Mouse (Mus musculus): ENCODE results near the gene Tmeff2. TPM values are rescaled to one million over a fixed set of nuclear protein-coding genes. Genes with fewer than 3 reads are reported as not detected.

Gene Tmeff2
- polyA plus RNA-seq, 1 experiment from 2014 or later, result 64.4 TPM

GRCm38 (mm10) chr1:50990661-50991060 is 90.2 kb downstream of the Tmeff2 start:
- Histone ChIP-seq H3K4me2 (replicated peaks) (no peak overlapping the region), H3K4me1 (no peaks in the 10 kb centered on the region), H3K36me3 (no peaks in the 10 kb centered on the region), H3K9me3 (no peaks in the 10 kb centered on the region), H3K27me3 (replicated peaks) (no peaks in the 10 kb centered on the region), H3K9ac (no peak overlapping the region), H3K27ac (no peak overlapping the region), H3K4me3 (no peak overlapping the region)
- 79% methylated on average over 2 of the region's 2 CpGs for WGBS
- no peak for ATAC-seq (ENCODE audit: low FRiP score, low read depth)

GRCm38 (mm10) chr1:50994505-50994904 is 94.1 kb downstream of the Tmeff2 start:
- no peak for ATAC-seq (ENCODE audit: low FRiP score, low read depth)
- no peaks in the 10 kb centered on the region for H3K9me3 ChIP-seq
- H3K4me2 ChIP-seq (replicated peaks), result no peak overlapping the region
- H3K27me3 ChIP-seq (replicated peaks), result no peaks in the 10 kb centered on the region
- no peak overlapping the region for H3K9ac ChIP-seq
- 90% methylated on average over 1 of the region's 1 CpGs for WGBS
- H3K27ac ChIP-seq, result no peak overlapping the region
- no peaks in the 10 kb centered on the region for H3K4me1 ChIP-seq
- no peak overlapping the region for H3K4me3 ChIP-seq
- no peaks in the 10 kb centered on the region for H3K36me3 ChIP-seq

- no peak overlapping the region for H3K4me3 ChIP-seq
- no peaks in the 10 kb centered on the region for H3K27me3 ChIP-seq (replicated peaks)
- H3K27ac ChIP-seq, result no peak overlapping the region
- WGBS, result 85% methylated on average over 3 of the region's 3 CpGs
- no peaks in the 10 kb centered on the region for H3K9me3 ChIP-seq
- H3K4me1 ChIP-seq, result no peaks in the 10 kb centered on the region
- H3K9ac ChIP-seq, result no peak overlapping the region
- H3K36me3 ChIP-seq, result no peaks in the 10 kb centered on the region
- no peak overlapping the region for H3K4me2 ChIP-seq (replicated peaks)
- no peak for ATAC-seq (ENCODE audit: low FRiP score, low read depth)
These were observed 99.3 kb downstream of the Tmeff2 start for GRCm38 (mm10) chr1:50999793-51000192.

GRCm38 (mm10) chr1:51008344-51008743 is 107.9 kb downstream of the Tmeff2 start:
- H3K9ac ChIP-seq, result no peak overlapping the region
- no peaks in the 10 kb centered on the region for H3K9me3 ChIP-seq
- no peak overlapping the region for H3K27ac ChIP-seq
- 79% methylated on average over 3 of the region's 3 CpGs for WGBS
- H3K4me1 ChIP-seq, result no peaks in the 10 kb centered on the region
- H3K4me3 ChIP-seq, result no peak overlapping the region
- H3K36me3 ChIP-seq, result no peaks in the 10 kb centered on the region
- H3K4me2 ChIP-seq (replicated peaks), result no peak overlapping the region
- no peaks in the 10 kb centered on the region for H3K27me3 ChIP-seq (replicated peaks)
- ATAC-seq (ENCODE audit: low FRiP score, low read depth), result no peak

- whole genome bisulfite sequencing, result 70% methylated on average over 5 of the region's 5 CpGs
- no peak overlapping the region for H3K4me2 ChIP-seq (replicated peaks)
- no peak overlapping the region for H3K9ac ChIP-seq
- no peak for ATAC-seq (ENCODE audit: low FRiP score, low read depth)
- no peaks in the 10 kb centered on the region for H3K27me3 ChIP-seq (replicated peaks)
- H3K27ac ChIP-seq, result no peak overlapping the region
- H3K4me3 ChIP-seq, result no peak overlapping the region
- H3K36me3 ChIP-seq, result no peaks in the 10 kb centered on the region
- H3K4me1 ChIP-seq, result no peaks in the 10 kb centered on the region
- no peaks in the 10 kb centered on the region for H3K9me3 ChIP-seq
These were observed 139.8 kb downstream of the Tmeff2 start for GRCm38 (mm10) chr1:51040249-51040648.

- Histone ChIP-seq H3K9me3 (no peaks in the 10 kb centered on the region), H3K36me3 (no peaks in the 10 kb centered on the region), H3K9ac (no peak overlapping the region), H3K4me3 (no peak overlapping the region), H3K4me2 (replicated peaks) (no peak overlapping the region), H3K27me3 (replicated peaks) (no peaks in the 10 kb centered on the region), H3K4me1 (no peaks in the 10 kb centered on the region), H3K27ac (no peak overlapping the region)
- ATAC-seq (ENCODE audit: low FRiP score, low read depth), result no peak
- WGBS, result 88% methylated on average over 7 of the region's 7 CpGs
These were observed 144.4 kb downstream of the Tmeff2 start for GRCm38 (mm10) chr1:51044810-51045209.

GRCm38 (mm10) chr1:51064549-51064948 is 164.1 kb downstream of the Tmeff2 start:
- H3K27me3 ChIP-seq (replicated peaks), result no peaks in the 10 kb centered on the region
- no peak overlapping the region for H3K4me2 ChIP-seq (replicated peaks)
- H3K27ac ChIP-seq, result no peak overlapping the region
- no peaks in the 10 kb centered on the region for H3K4me1 ChIP-seq
- no peak for ATAC-seq (ENCODE audit: low FRiP score, low read depth)
- H3K4me3 ChIP-seq, result no peak overlapping the region
- no peaks in the 10 kb centered on the region for H3K9me3 ChIP-seq
- no peak overlapping the region for H3K9ac ChIP-seq
- H3K36me3 ChIP-seq, result no peaks in the 10 kb centered on the region

GRCm38 (mm10) chr1:51065652-51066051 is 165.2 kb downstream of the Tmeff2 start:
- ATAC-seq (ENCODE audit: low FRiP score, low read depth), result no peak
- no peak overlapping the region for H3K4me2 ChIP-seq (replicated peaks)
- H3K27ac ChIP-seq, result no peak overlapping the region
- no peak overlapping the region for H3K9ac ChIP-seq
- no peaks in the 10 kb centered on the region for H3K27me3 ChIP-seq (replicated peaks)
- H3K4me3 ChIP-seq, result no peak overlapping the region
- H3K36me3 ChIP-seq, result no peaks in the 10 kb centered on the region
- WGBS, result 89% methylated on average over 2 of the region's 2 CpGs
- H3K9me3 ChIP-seq, result no peaks in the 10 kb centered on the region
- no peaks in the 10 kb centered on the region for H3K4me1 ChIP-seq

GRCm38 (mm10) chr1:51068814-51069213 is 168.4 kb downstream of the Tmeff2 start:
- 85% methylated on average over 3 of the region's 3 CpGs for WGBS
- H3K36me3 ChIP-seq, result no peaks in the 10 kb centered on the region

GRCm38 (mm10) chr1:51069288-51069687 is 168.8 kb downstream of the Tmeff2 start:
- no peak for ATAC-seq (ENCODE audit: low FRiP score, low read depth)
- no peaks in the 10 kb centered on the region for H3K27me3 ChIP-seq (replicated peaks)
- no peak overlapping the region for H3K4me2 ChIP-seq (replicated peaks)
- H3K36me3 ChIP-seq, result no peaks in the 10 kb centered on the region
- no peak overlapping the region for H3K27ac ChIP-seq
- H3K9ac ChIP-seq, result no peak overlapping the region
- 93% methylated on average over 2 of the region's 2 CpGs for WGBS
- H3K4me3 ChIP-seq, result no peak overlapping the region
- H3K9me3 ChIP-seq, result no peaks in the 10 kb centered on the region
- H3K4me1 ChIP-seq, result no peaks in the 10 kb centered on the region

More at GRCm38 (mm10) chr1:51068814-51069213, 168.4 kb downstream of the Tmeff2 start:
- no peak for ATAC-seq (ENCODE audit: low FRiP score, low read depth)
- no peak overlapping the region for H3K27ac ChIP-seq
- H3K9ac ChIP-seq, result no peak overlapping the region
- no peaks in the 10 kb centered on the region for H3K9me3 ChIP-seq
- no peak overlapping the region for H3K4me3 ChIP-seq
- H3K4me1 ChIP-seq, result no peaks in the 10 kb centered on the region
- H3K27me3 ChIP-seq (replicated peaks), result no peaks in the 10 kb centered on the region
- H3K4me2 ChIP-seq (replicated peaks), result no peak overlapping the region

GRCm38 (mm10) chr1:51074076-51074475 is 173.6 kb downstream of the Tmeff2 start:
- no peaks in the 10 kb centered on the region for H3K9me3 ChIP-seq
- ATAC-seq (ENCODE audit: low FRiP score, low read depth), result no peak
- no peaks in the 10 kb centered on the region for H3K36me3 ChIP-seq
- no peak overlapping the region for H3K4me2 ChIP-seq (replicated peaks)
- peaks cover 8% of the 10 kb centered on the region; the same call in 1 of the 2 replicates for H3K4me1 ChIP-seq
- H3K27ac ChIP-seq, result no peak overlapping the region
- no peaks in the 10 kb centered on the region for H3K27me3 ChIP-seq (replicated peaks)
- no peak overlapping the region for H3K9ac ChIP-seq
- no peak overlapping the region for H3K4me3 ChIP-seq
- WGBS, result 85% methylated on average over 3 of the region's 3 CpGs

GRCm38 (mm10) chr1:51075785-51076771 is 175.6 kb downstream of the Tmeff2 start:
- peaks cover 8% of the 10 kb centered on the region; the same call in 1 of the 2 replicates for H3K4me1 ChIP-seq
- ATAC-seq (ENCODE audit: low FRiP score, low read depth), result peak; percentile 72; the same call in 1 of the 2 replicates
- H3K36me3 ChIP-seq, result no peaks in the 10 kb centered on the region
- no peaks in the 10 kb centered on the region for H3K9me3 ChIP-seq
- H3K9ac ChIP-seq, result no peak overlapping the region
- H3K27ac ChIP-seq, result no peak overlapping the region
- no peaks in the 10 kb centered on the region for H3K27me3 ChIP-seq (replicated peaks)
- WGBS, result 46% methylated on average over 15 of the region's 15 CpGs
- no peak overlapping the region; the same call in 1 of the 2 replicates for H3K4me2 ChIP-seq (replicated peaks)
- no peak overlapping the region for H3K4me3 ChIP-seq

GRCm38 (mm10) chr1:51088921-51089320 is 188.5 kb downstream of the Tmeff2 start:
- no peak overlapping the region for H3K4me3 ChIP-seq
- no peaks in the 10 kb centered on the region for H3K36me3 ChIP-seq
- no peak overlapping the region for H3K27ac ChIP-seq
- H3K9ac ChIP-seq, result no peak overlapping the region
- H3K4me2 ChIP-seq (replicated peaks), result no peak overlapping the region
- no peaks in the 10 kb centered on the region for H3K9me3 ChIP-seq
- ATAC-seq (ENCODE audit: low FRiP score, low read depth), result no peak
- peaks cover 3% of the 10 kb centered on the region; the same call in 1 of the 2 replicates for H3K4me1 ChIP-seq
- H3K27me3 ChIP-seq (replicated peaks), result no peaks in the 10 kb centered on the region
- 79% methylated on average over 2 of the region's 2 CpGs for WGBS

All from neural tube, embryonic 12.5 days (tissue).